Mouse (Mus musculus): ENCODE data around the gene Atp11c. TPM values are rescaled to one million over a fixed set of nuclear protein-coding genes. Genes with fewer than 3 reads are reported as not detected.

Gene Atp11c
- total and polyA plus RNA-seq, 3 experiments = 10.6 to 12.9 TPM; not detected in 1

DNA sequence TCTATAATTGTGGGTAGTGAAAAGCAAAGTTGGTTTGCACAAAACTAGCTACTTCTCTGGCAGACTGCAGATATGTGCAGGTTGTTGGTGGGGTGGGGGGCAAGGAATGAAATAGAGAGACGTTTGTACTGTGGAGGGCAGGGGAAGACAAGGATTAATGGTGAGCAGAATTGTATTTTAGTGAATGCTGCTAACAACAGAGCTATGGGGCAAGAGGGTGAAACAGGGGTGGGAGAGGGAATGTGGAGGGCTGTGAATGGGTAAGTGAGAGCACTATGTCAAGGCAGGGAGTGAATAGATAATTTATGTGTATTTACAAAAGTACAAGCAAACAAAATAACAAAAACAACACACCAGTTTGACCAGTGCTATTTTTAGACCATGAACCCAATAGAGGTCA lies 22.0 kb downstream of the Atp11c start (continued):
- TF ChIP-seq ZC3H11A (IDR thresholded peaks at IDR 0.05; ENCODE audit: low read depth, low read length) = no peak
- no peak for TF ChIP-seq CHD1 (IDR thresholded peaks at IDR 0.05; ENCODE audit: low read depth, low read length)

DNA sequence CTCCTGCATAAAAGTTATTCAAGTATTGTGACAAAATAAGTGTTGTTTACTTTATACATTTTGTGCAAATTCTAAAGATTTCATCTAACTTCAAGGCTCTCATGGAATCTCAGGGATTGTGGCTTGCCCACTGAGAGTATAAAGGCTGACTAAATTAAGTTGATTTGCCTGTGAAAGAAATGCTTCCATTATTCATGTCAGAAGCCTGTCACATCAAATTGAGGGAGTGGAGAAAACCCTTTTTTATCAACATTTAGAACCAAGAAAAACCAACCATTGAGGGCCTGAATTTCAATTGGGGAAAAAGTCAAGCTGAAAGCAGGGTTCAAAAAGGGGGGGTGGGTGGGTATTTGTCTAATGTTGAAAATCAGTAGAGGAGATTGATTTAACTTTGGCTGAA lies 23.5 kb downstream of the Atp11c start:
- no peak overlapping the region for H3K9ac ChIP-seq (ENCODE audit: control insufficient read depth, low read depth, low read length, poor library complexity, severe bottlenecking)
- no peaks in the 10 kb centered on the region for H3K36me3 ChIP-seq (ENCODE audit: control insufficient read depth in 1 of 2, insufficient read depth in 2 of 2, low read length in 2 of 2)
- H3K27ac ChIP-seq (ENCODE audit: control insufficient read depth, low read depth, low read length) = no peak overlapping the region
- H3K4me1 ChIP-seq (ENCODE audit: control insufficient read depth in 1 of 2, insufficient read depth in 2 of 2, low read length in 2 of 2) = no peaks in the 10 kb centered on the region
- H3K9me3 ChIP-seq (replicated peaks; ENCODE audit: insufficient read depth, low read length) = no peaks in the 10 kb centered on the region
- no peaks in the 10 kb centered on the region for H3K27me3 ChIP-seq (ENCODE audit: control insufficient read depth in 1 of 2, insufficient read depth in 2 of 2, low read length in 2 of 2)
- no peak for DNase-seq (ENCODE audit: low read depth, low spot score)
- no peaks in the 10 kb centered on the region for H3K79me2 ChIP-seq (ENCODE audit: control insufficient read depth, insufficient read depth, low read length, poor library complexity)
- H3K4me3 ChIP-seq (ENCODE audit: control insufficient read depth in 1 of 2, insufficient read depth in 1 of 2, low read depth in 2 of 2, low read length in 2 of 2) = no peak overlapping the region
- TF ChIP-seq HCFC1 (IDR thresholded peaks at IDR 0.05; ENCODE audit: low read depth, low read length) (no peak), E2F4 (IDR thresholded peaks at IDR 0.05; ENCODE audit: borderline replicate concordance, low read depth, low read length) (no peak)

DNA sequence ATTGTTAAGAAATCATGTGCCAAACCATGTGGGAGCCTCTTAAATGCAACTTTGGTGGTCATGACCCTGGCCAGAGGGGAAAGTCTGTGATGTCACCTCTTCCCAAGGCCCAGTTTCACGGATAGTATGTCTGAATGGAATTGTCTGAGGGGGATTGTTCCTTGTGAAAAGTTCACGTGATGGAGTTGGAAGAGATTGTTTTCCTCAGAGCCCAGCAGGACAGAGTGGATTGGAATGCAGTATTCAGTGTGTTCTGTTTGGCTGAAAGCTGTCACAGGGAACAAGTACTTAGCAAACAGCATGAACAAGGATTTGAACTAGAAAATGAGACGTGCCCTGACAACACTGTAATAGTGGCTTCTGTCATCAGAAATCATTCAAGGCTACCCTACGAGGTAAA lies 37.3 kb downstream of the Atp11c start:
- no peak for DNase-seq (ENCODE audit: low read depth, low spot score)
- Histone ChIP-seq H3K79me2 (ENCODE audit: control insufficient read depth, insufficient read depth, low read length, poor library complexity) (no peaks in the 10 kb centered on the region), H3K9ac (ENCODE audit: control insufficient read depth, low read depth, low read length, poor library complexity, severe bottlenecking) (no peak overlapping the region), H3K27ac (ENCODE audit: control insufficient read depth, low read depth, low read length) (no peak overlapping the region), H3K36me3 (ENCODE audit: control insufficient read depth in 1 of 2, insufficient read depth in 2 of 2, low read length in 2 of 2) (no peaks in the 10 kb centered on the region), H3K27me3 (ENCODE audit: control insufficient read depth in 1 of 2, insufficient read depth in 2 of 2, low read length in 2 of 2) (no peaks in the 10 kb centered on the region), H3K9me3 (replicated peaks; ENCODE audit: insufficient read depth, low read length) (no peaks in the 10 kb centered on the region), H3K4me1 (ENCODE audit: control insufficient read depth in 1 of 2, insufficient read depth in 2 of 2, low read length in 2 of 2) (no peaks in the 10 kb centered on the region), H3K4me3 (ENCODE audit: control insufficient read depth in 1 of 2, insufficient read depth in 1 of 2, low read depth in 2 of 2, low read length in 2 of 2) (no peak overlapping the region)
- TF ChIP-seq GATA1 (IDR thresholded peaks at IDR 0.05; ENCODE audit: low read depth, low read length) (no peak), ZKSCAN1 (IDR thresholded peaks at IDR 0.05; ENCODE audit: low read depth, low read length) (no peak), ZNF384 (IDR thresholded peaks at IDR 0.05; ENCODE audit: low read depth, low read length) (no peak), EP300 (IDR thresholded peaks at IDR 0.05; ENCODE audit: low read depth in 1 of 2, low read length in 2 of 2) (no peak), NRF1 (IDR thresholded peaks at IDR 0.05; ENCODE audit: insufficient read depth, low read depth, low read length, poor library complexity, severe bottlenecking) (no peak), MEF2A (IDR thresholded peaks at IDR 0.05; ENCODE audit: extremely low read depth, insufficient replicate concordance, low read depth, low read length, poor library complexity, severe bottlenecking) (no peak), HCFC1 (IDR thresholded peaks at IDR 0.05; ENCODE audit: low read depth, low read length) (no peak), USF1 (IDR thresholded peaks at IDR 0.05; ENCODE audit: low read depth, low read length) (no peak), MAZ (IDR thresholded peaks at IDR 0.05; ENCODE audit: low read depth, low read length) (no peak), MYB (IDR thresholded peaks at IDR 0.05; ENCODE audit: low read depth, low read length) (no peak), BHLHE40 (IDR thresholded peaks at IDR 0.05; ENCODE audit: borderline replicate concordance, low read depth, low read length) (no peak), RCOR1 (IDR thresholded peaks at IDR 0.05; ENCODE audit: low read depth, low read length) (no peak), ELF1 (IDR thresholded peaks at IDR 0.05; ENCODE audit: low read depth, low read length) (no peak), JUND (IDR thresholded peaks at IDR 0.05; ENCODE audit: low read depth, low read length) (no peak), RAD21 (IDR thresholded peaks at IDR 0.05; ENCODE audit: low read depth, low read length) (no peak), MAX (IDR thresholded peaks at IDR 0.05; ENCODE audit: low read length) (no peak), SMC3 (IDR thresholded peaks at IDR 0.05; ENCODE audit: low read depth, low read length) (no peak)

All from MEL (cell line).